Mouse (Mus musculus): Measurements from ENCODE around the gene Car3. TPM values are rescaled to one million over a fixed set of nuclear protein-coding genes. Genes with fewer than 3 reads are reported as not detected.

The Car3 gene
- polyA plus RNA-seq, 1 experiment from 2014 or later = 4.6 TPM

GRCm38 (mm10) chr3:14917261-14917660 is 53.9 kb downstream of the Car3 start:
- Histone ChIP-seq H3K9ac (no peak overlapping the region), H3K36me3 (no peaks in the 10 kb centered on the region), H3K27me3 (no peaks in the 10 kb centered on the region), H3K9me3 (no peaks in the 10 kb centered on the region), H3K4me1 (no peaks in the 10 kb centered on the region), H3K27ac (no peak overlapping the region), H3K4me3 (no peak overlapping the region), H3K4me2 (replicated peaks) (no peak overlapping the region)
- no peak for ATAC-seq (ENCODE audit: insufficient number of reproducible peaks, insufficient read depth, low FRiP score, low TSS enrichment)
- 69% methylated on average over 2 of the region's 2 CpGs for WGBS

Other genes with a start within 250 kb of the Car3 start
- gene Car13, start 221.8 kb upstream of the Car3 start, polyA plus RNA-seq (2016; fragmentation: Nextera tagmentation; extraction: Ambion mirVana) = 4.9 TPM in 2 replicates
- 0.54 TPM in 1 of 2 replicates, not detected in the other for gene Car1, start 55.1 kb upstream of the Car3 start, polyA plus RNA-seq (2016; fragmentation: Nextera tagmentation; extraction: Ambion mirVana)
- gene Car2, start 22.8 kb downstream of the Car3 start, polyA plus RNA-seq (2016; fragmentation: Nextera tagmentation; extraction: Ambion mirVana) = 51.5 and 53.0 TPM in 2 replicates

All from embryonic facial prominence, embryonic 12.5 days (tissue).